Mouse (Mus musculus): ENCODE results near the gene Sgms1.
A peak's percentile ranks its signal among the peaks of the same experiment; 100 is the strongest.

Gene Sgms1

GRCm38 (mm10) chr19:32238722-32239458 lies 150.6 kb downstream of the Sgms1 start:
- no peak for DNase-seq

- DNase-seq: no peak
Observed at GRCm38 (mm10) chr19:32237685-32238084, 151.8 kb downstream of the Sgms1 start.

- DNase-seq: no peak
Observed at GRCm38 (mm10) chr19:32237173-32237583, 152.3 kb downstream of the Sgms1 start.

DNA sequence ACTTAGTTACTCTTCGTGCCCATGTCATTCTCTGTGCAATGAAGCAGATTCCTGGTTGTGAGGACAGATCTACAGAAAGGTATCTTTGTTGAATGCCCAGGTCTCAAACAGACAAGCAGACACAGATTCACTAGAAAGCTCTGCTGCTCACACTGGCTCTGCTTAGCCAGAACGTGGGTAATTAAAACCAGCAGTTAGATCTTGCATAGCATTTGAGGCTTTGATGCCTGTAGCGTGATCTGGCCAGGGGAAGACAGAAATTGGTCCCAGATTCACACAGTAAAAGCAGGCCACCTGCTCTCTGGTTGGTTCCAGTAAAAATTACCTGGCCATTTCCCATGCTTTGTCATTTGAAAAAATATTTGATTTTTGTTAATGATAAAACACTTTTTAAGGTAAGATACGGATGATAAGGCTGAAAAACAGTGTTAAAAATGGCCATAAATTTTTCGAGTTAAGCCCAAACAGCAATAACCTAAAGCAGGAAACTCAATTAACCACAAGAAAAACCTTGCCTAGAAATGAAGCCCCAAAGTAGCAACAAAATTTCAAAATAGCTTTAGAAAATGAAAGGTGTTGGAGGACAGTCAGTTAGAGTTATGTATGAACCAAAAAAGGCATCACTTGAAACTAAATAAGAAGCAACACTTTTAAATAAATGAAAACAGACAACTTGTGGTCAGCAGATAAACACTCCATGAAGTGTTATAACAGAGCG lies 154.6 kb downstream of the Sgms1 start:
- no peak for DNase-seq

DNA sequence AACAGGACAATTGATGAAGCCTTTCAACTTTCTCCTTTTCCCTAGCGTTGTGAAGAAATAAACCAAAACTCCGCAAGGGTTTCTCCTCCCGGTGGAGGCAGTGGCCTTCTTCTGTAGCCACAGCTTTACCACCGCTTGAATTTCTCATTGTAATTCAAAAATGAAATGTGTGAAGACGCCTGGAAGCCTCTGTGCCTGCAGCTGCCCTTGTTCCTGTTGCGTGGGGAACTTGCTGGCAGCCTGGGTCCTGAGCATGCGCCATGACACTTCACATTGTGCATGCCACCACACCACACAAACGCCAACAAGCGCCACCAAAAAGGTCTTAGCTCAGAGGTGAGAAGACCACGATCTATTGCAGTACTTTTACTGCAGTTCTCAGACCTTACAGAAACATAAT lies 158.2 kb downstream of the Sgms1 start:
- no peak for DNase-seq

GRCm38 (mm10) chr19:32230798-32231197 lies 158.7 kb downstream of the Sgms1 start:
- no peak for DNase-seq

DNA sequence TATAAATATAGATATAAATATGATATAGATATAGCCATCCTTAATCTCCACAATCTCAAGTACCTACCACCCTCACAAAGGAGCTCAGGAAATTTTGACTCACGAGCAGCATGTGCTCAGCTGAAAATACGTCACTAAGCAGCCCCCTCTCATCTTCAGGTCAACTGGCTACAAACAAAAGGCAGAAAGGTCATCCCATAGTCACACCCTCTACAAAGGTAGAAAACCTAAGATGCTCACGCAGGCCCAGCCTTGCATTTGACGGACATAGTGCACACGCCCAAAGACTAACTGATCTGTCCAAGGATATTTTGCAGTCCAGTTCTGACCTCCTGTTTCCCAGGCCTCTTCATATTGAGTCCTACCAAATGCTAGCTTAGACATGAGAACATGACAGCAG lies 159.2 kb downstream of the Sgms1 start:
- no peak for DNase-seq

- DNase-seq: no peak
Observed at GRCm38 (mm10) chr19:32229776-32230175, 159.7 kb downstream of the Sgms1 start.

- no peak for DNase-seq
Observed at GRCm38 (mm10) chr19:32227175-32227574, 162.3 kb downstream of the Sgms1 start.

DNA sequence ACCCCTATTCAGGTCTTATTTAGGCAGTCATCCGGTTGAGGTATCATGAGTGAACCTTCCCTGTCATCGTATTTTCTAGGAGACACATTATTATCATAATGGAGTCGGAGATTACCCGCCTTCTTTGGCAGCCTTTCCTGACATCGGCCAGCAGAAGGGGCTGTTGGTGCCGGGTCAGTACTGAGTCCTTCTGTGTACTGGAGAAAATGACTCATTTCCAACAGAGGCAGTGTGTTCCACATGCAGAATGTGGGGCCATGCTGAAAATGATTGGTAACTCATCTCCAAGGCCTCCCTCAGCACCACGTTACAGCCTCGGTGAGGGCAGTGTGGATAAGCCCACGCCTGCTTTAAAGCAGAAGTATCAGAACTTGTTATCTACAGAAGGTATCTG lies 164.4 kb downstream of the Sgms1 start:
- DNase-seq: no peak

DNA sequence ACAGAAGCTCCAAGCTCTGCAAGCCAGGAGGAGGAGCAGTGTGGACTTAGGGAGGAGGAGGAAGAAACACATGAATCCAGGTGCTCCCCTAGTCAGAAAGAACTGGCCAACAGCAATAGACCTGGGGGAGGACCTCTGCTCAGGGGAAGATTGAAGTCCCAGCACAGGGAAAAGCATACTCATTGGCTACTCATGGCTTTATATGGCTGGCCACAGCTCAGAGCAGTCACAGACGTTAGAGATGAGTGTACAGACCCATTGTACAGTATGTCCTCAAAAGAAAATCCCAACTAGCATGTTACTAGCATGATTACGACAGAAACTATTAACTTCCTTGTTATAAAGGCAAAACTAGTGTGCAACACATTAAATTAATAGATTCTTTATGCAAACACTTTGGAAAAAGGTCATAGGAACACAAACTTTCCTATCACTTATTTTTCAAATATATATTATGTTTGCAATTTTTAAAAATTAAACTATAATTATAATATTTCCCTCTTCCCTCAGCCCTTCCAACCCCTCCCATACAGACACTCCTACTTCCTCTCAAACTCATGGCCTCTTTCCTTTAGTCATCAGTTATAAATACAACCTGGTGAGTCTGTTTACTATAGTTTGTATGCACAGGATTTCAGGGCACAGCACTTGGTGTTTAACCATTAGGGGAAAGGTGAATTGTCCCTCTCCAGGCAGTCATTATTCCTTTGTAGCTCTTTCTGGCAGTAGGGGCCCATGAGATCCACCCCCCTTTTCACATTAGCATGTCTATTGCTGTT lies 165.0 kb downstream of the Sgms1 start:
- no peak for DNase-seq

GRCm38 (mm10) chr19:32223751-32224174 lies 165.8 kb downstream of the Sgms1 start:
- no peak for DNase-seq

DNA sequence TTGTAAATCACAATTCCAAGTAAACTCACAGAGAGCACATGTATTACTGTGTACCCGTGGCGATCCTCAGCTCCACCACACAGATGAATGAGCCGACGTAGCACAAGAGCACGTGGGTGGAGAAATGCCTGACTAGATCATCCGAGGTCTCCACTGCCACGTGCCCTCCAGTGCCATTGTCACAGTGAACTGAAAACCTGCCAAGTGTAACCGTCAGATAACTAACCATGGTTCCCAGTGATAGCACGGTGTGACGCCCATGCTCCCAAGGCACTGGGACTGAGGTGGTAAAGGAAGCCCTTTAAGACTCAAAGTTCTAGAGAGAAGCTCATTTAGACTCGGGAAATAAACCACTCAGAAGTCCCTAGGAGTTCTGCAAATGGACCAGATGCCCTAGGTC lies 167.4 kb downstream of the Sgms1 start:
- DNase-seq: no peak

- DNase-seq: no peak
Observed at GRCm38 (mm10) chr19:32220991-32221390, 168.5 kb downstream of the Sgms1 start.

- no peak for DNase-seq
Observed at GRCm38 (mm10) chr19:32216710-32217109, 172.8 kb downstream of the Sgms1 start.

- DNase-seq: no peak
Observed at GRCm38 (mm10) chr19:32214905-32215806, 174.4 kb downstream of the Sgms1 start.

DNA sequence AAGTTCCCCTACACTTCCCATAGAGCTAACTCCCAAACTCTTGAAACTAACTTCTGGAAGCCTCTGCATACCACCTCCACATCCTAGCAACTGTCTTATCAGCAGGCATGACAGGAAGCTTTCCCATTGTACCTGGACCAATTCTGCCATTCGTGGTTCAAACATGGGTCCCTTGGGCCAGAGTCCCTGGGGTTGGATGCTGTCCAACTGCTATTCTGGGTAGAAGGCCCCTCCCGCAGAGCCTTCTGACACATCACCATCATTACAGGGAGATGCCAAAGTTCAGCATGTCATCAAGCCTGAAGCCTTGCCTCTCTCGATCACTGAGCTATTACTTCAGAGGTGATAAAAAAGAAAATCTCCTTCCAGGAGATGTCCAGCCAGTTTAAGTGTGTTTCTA lies 175.9 kb downstream of the Sgms1 start:
- DNase-seq: no peak

GRCm38 (mm10) chr19:32211293-32211585 lies 178.3 kb downstream of the Sgms1 start:
- no peak for DNase-seq

DNA sequence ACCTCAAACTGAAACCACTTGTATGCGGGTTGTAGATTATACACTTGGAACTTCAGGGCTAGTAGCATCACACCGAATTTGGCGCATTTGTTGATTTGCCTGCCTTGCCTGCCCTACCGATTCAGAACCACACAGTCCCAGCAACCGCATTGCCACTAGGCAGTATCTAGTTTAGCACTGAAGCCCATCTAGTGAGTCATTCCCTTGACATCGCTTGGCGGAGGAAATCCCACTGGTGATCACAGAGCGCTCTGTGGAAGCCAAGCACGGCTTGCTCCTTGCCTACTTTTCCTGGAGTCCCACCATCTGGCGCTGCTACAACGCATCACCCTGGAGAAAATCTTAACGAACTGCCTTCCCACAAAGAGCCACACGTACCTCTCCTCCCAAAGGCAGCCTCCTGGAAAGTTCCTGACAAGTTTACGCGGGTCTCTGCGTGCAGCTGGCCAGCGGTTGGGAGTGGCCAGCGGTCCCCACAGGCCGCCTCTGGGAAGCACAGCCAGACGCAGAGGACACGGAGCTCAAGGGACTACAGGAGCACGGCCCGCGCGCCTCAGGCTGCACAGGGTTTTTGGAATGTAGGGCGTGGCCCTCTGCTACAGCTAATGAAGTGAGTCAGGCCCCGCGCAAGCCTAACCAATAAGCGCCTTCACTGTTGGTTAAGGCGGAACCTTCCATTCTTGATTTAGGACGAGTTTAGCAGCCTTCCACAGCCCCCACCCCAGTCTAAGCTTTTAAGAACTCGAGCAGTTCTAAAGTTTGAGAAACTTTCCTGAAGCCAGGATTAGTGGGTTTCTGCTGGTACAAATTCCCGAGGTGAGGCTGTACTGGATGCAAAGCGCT lies 178.8 kb downstream of the Sgms1 start:
- DNase-seq: peak; percentile 28

DNA sequence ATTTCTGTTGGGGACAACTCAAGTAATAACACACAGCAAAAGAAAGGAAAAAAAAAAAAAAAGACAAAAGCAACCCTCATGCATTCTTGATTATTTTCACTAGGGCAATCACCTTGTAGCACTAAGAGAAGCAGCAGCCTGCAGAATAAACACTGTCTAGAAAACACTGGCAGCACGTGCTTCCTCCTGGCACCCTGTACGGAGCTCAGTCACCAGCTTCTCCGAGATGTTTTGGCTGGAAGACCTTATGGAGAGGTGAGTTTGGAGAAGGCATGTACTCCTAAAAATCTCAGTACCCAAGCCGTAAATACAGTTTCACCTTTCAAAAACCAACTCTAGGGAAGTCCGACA lies 179.4 kb downstream of the Sgms1 start:
- DNase-seq: no peak

- no peak for DNase-seq
Observed at GRCm38 (mm10) chr19:32202131-32203114, 187.1 kb downstream of the Sgms1 start.
